Mouse (Mus musculus): Measurements from ENCODE around the gene Klf7. TPM values are rescaled to one million over a fixed set of nuclear protein-coding genes. Genes with fewer than 3 reads are reported as not detected.
"Not testable (repeated sequence)": the region's sequence is repeated elsewhere in the genome, so short reads cannot be mapped to it uniquely, and the experiment has no call there.

Gene Klf7
- polyA plus RNA-seq, 1 experiment from 2014 or later = 59.4 TPM

DNA sequence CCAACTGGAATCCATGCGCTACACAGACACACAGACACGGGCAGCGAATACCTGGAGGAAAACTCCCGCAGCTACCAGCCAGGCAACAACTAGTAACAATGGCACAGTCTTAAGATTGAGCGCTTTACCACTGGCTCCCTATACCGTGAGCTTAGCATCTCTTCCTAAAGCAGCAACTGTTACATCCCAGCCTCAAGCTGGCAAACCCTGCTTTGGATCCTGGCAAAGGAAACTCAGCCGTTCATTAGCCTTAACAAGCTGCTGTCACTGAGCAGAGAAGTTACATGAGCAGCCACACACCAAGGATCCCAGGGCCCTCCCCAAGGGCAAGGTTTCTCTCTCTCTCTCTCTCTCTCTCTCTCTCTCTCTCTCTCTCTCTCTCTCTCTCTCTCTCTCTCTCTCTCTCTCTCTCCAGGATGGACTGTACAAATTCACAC lies 2.7 kb downstream of the Klf7 start:
- Histone ChIP-seq H3K4me1 (peaks cover 36% of the 10 kb centered on the region), H3K9ac (peak overlapping the region; percentile 83), H3K36me3 (no peaks in the 10 kb centered on the region), H3K27ac (peak overlapping the region; percentile 100; the same call in 1 of the 2 replicates), H3K27me3 (replicated peaks) (no peaks in the 10 kb centered on the region), H3K4me3 (peak overlapping the region; percentile 70), H3K4me2 (replicated peaks) (peak overlapping the region; percentile 72), H3K9me3 (no peaks in the 10 kb centered on the region)
- 18% methylated on average over 7 of the region's 7 CpGs for WGBS
- ATAC-seq (ENCODE audit: low FRiP score, low read depth) = no peak

GRCm38 (mm10) chr1:64118285-64119170 lies 3.6 kb downstream of the Klf7 start:
- 46% methylated on average over 6 of the region's 6 CpGs for WGBS
- peak overlapping the region; percentile 83 for H3K9ac ChIP-seq
- peak overlapping the region; percentile 70 for H3K4me3 ChIP-seq
- no peaks in the 10 kb centered on the region for H3K36me3 ChIP-seq
- 0 out of 2 replicates have a peak overlapping the region, but pooled peaks have one; percentile 100 for H3K27ac ChIP-seq
- H3K4me1 ChIP-seq = peaks cover 36% of the 10 kb centered on the region
- H3K4me2 ChIP-seq (replicated peaks) = peak overlapping the region; percentile 72
- no peaks in the 10 kb centered on the region for H3K9me3 ChIP-seq
- ATAC-seq (ENCODE audit: low FRiP score, low read depth) = no peak
- no peaks in the 10 kb centered on the region for H3K27me3 ChIP-seq (replicated peaks)

- Histone ChIP-seq H3K27me3 (replicated peaks) (no peaks in the 10 kb centered on the region), H3K9me3 (no peaks in the 10 kb centered on the region), H3K4me3 (peak overlapping the region; percentile 70; the same call in 1 of the 2 replicates), H3K4me1 (peaks cover 31% of the 10 kb centered on the region), H3K36me3 (no peaks in the 10 kb centered on the region), H3K4me2 (replicated peaks) (peak overlapping the region; percentile 72), H3K27ac (no peak overlapping the region), H3K9ac (0 out of 2 replicates have a peak overlapping the region, but pooled peaks have one; percentile 3)
- ATAC-seq (ENCODE audit: low FRiP score, low read depth) = no peak
- 75% methylated on average over 11 of the region's 11 CpGs for WGBS
Measured at GRCm38 (mm10) chr1:64117478-64118284, 4.4 kb downstream of the Klf7 start.

DNA sequence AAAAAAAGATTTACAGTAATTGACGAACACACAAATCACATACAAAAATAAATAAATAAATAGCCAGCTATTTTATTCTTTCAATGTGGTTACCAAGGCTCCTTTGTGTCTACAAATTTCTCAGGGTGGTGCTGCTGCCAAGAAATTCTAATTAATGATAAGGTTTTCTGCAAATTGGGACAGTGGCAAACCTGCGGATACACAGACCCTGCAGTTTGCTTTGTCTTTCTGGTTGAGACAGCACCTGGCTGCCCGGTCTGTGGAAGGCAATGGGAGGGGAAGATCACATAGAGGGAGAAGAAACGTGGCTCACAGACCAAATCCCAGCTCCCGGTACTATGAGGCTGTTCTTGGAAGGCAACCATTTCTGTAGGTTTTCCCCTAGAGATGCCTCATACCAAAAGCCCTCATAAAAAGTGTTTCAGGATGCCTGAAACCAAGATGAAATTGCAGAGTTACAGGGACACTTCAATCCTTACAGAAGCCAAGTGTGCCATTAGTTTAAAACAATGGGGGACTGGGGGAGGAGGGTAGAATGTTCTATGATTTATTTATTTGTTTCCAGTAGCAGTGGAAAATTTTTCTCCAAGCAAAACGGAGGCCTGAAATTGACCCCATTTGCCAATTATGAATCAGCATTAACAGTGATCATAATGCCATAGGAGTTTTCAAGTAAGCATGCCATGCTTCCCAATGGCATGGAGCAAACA lies 5.2 kb downstream of the Klf7 start:
- ATAC-seq (ENCODE audit: low FRiP score, low read depth) = no peak
- H3K4me3 ChIP-seq = no peak overlapping the region
- H3K9ac ChIP-seq = peak overlapping the region; percentile 36; the same call in 1 of the 2 replicates
- no peaks in the 10 kb centered on the region for H3K36me3 ChIP-seq
- no peak overlapping the region for H3K27ac ChIP-seq
- 65% methylated on average over 6 of the region's 6 CpGs for WGBS
- H3K4me1 ChIP-seq = peaks cover 31% of the 10 kb centered on the region
- H3K27me3 ChIP-seq (replicated peaks) = no peaks in the 10 kb centered on the region
- H3K9me3 ChIP-seq = no peaks in the 10 kb centered on the region
- H3K4me2 ChIP-seq (replicated peaks) = peak overlapping the region; percentile 72

DNA sequence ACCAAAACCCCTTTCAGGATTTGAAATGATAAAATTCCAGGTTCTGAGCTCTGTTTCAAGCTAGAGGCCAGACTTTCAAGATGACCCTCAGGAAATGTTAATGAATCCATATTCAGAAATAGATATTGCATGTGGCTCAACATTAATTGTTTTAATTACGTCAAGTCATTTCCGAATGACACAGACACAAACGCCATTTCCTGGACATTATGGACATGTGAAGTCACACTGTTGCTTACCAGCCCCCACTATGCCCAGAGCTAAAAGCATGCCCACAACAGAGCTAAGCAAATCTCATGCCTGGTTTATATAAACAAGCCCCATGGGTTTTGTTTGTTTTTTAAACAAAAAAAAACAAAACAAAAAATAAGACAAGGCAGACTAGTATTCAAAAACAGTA lies 7.5 kb downstream of the Klf7 start:
- 87% methylated on average over 3 of the region's 3 CpGs for WGBS
- Histone ChIP-seq H3K9ac (no peak overlapping the region), H3K4me2 (replicated peaks) (no peak overlapping the region), H3K9me3 (no peaks in the 10 kb centered on the region), H3K36me3 (no peaks in the 10 kb centered on the region), H3K4me3 (no peak overlapping the region), H3K27me3 (replicated peaks) (no peaks in the 10 kb centered on the region), H3K4me1 (peaks cover 34% of the 10 kb centered on the region), H3K27ac (no peak overlapping the region)
- no peak for ATAC-seq (ENCODE audit: low FRiP score, low read depth)

GRCm38 (mm10) chr1:64108653-64109052 lies 13.4 kb downstream of the Klf7 start:
- H3K4me2 ChIP-seq (replicated peaks); H3K27me3 ChIP-seq (replicated peaks); H3K4me3 ChIP-seq; H3K36me3 ChIP-seq; ATAC-seq (ENCODE audit: low FRiP score, low read depth); H3K9me3 ChIP-seq; H3K27ac ChIP-seq; H3K9ac ChIP-seq: not testable (repeated sequence)
- WGBS = 90% methylated on average over 3 of the region's 3 CpGs
- peaks cover 19% of the 10 kb centered on the region for H3K4me1 ChIP-seq

DNA sequence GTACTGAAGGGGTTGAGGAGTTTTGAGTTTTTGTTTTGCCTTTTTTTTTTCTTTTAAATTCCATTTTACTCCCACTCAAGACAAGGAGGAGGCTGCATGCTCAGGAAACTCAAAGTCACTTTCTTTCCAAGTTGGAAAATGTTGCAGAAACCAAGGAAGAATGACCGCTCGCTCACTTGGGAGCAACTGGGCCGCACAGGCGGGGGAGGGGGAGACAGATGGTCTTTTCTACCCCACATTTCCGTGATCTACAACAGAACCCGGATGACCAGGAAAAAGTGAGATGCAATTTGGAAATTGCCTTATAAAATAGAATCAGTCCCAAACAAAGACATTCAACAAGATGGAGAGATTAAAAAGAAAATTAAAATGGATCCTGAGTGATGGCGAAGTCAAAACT lies 14.6 kb downstream of the Klf7 start:
- H3K9me3 ChIP-seq = no peaks in the 10 kb centered on the region

GRCm38 (mm10) chr1:64106127-64106526 lies 16.0 kb downstream of the Klf7 start:
- peaks cover 16% of the 10 kb centered on the region for H3K4me1 ChIP-seq
- no peaks in the 10 kb centered on the region for H3K27me3 ChIP-seq (replicated peaks)
- no peaks in the 10 kb centered on the region for H3K9me3 ChIP-seq
- H3K9ac ChIP-seq = no peak overlapping the region
- no peak overlapping the region for H3K4me3 ChIP-seq
- H3K27ac ChIP-seq = no peak overlapping the region
- no peak for ATAC-seq (ENCODE audit: low FRiP score, low read depth)
- no peaks in the 10 kb centered on the region for H3K36me3 ChIP-seq
- no peak overlapping the region; the same call in 1 of the 2 replicates for H3K4me2 ChIP-seq (replicated peaks)
- 22% methylated on average over 5 of the region's 5 CpGs for WGBS

More for the DNA sequence above, 14.6 kb downstream of the Klf7 start:
- Histone ChIP-seq H3K27ac (no peak overlapping the region), H3K36me3 (no peaks in the 10 kb centered on the region), H3K4me3 (no peak overlapping the region), H3K4me1 (peaks cover 19% of the 10 kb centered on the region), H3K9ac (no peak overlapping the region), H3K4me2 (replicated peaks) (no peak overlapping the region), H3K27me3 (replicated peaks) (no peaks in the 10 kb centered on the region)
- ATAC-seq (ENCODE audit: low FRiP score, low read depth) = no peak
- WGBS = 65% methylated on average over 7 of the region's 7 CpGs

GRCm38 (mm10) chr1:64105181-64105646 lies 16.9 kb downstream of the Klf7 start:
- H3K9me3 ChIP-seq = no peaks in the 10 kb centered on the region
- no peaks in the 10 kb centered on the region for H3K36me3 ChIP-seq
- no peak for ATAC-seq (ENCODE audit: low FRiP score, low read depth)
- no peak overlapping the region for H3K9ac ChIP-seq
- no peaks in the 10 kb centered on the region for H3K27me3 ChIP-seq (replicated peaks)
- no peak overlapping the region for H3K27ac ChIP-seq
- no peak overlapping the region for H3K4me3 ChIP-seq
- H3K4me2 ChIP-seq (replicated peaks) = no peak overlapping the region
- H3K4me1 ChIP-seq = peaks cover 16% of the 10 kb centered on the region
- WGBS = 89% methylated on average over 7 of the region's 7 CpGs

- Histone ChIP-seq H3K4me2 (replicated peaks) (no peak overlapping the region), H3K4me1 (peaks cover 16% of the 10 kb centered on the region), H3K4me3 (no peak overlapping the region), H3K27me3 (replicated peaks) (no peaks in the 10 kb centered on the region), H3K9me3 (no peaks in the 10 kb centered on the region), H3K9ac (no peak overlapping the region), H3K36me3 (no peaks in the 10 kb centered on the region), H3K27ac (no peak overlapping the region)
- 92% methylated on average over 3 of the region's 3 CpGs for WGBS
- no peak for ATAC-seq (ENCODE audit: low FRiP score, low read depth)
Measured at GRCm38 (mm10) chr1:64104665-64105064, 17.4 kb downstream of the Klf7 start.

DNA sequence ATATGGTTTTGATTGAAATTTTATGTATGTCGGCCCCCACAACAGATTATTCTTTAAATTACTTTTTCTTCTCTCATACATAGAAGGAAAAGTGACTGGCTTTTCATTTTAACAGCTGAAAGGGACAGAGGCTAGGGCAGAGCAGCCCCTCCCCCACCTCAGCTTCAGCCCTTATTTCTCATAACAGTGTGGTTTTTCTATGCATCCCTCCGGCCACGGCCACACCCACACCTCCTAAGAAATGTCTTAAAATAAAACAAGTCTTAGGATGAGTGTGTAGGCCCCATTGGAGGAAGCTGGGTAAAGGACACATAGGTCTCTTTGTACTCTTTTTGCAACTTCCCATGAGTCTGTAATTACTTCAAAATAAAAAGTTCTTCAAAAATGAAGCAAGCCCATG lies 20.8 kb downstream of the Klf7 start:
- Histone ChIP-seq H3K36me3 (no peaks in the 10 kb centered on the region), H3K9me3 (no peaks in the 10 kb centered on the region), H3K27ac (no peak overlapping the region), H3K4me1 (peaks cover 21% of the 10 kb centered on the region), H3K4me2 (replicated peaks) (no peak overlapping the region), H3K9ac (no peak overlapping the region), H3K27me3 (replicated peaks) (no peaks in the 10 kb centered on the region), H3K4me3 (no peak overlapping the region)
- 74% methylated on average over 3 of the region's 3 CpGs for WGBS
- ATAC-seq (ENCODE audit: low FRiP score, low read depth) = no peak

Measured in neural tube, embryonic 12.5 days (tissue).